Mouse (Mus musculus) retina, adult 2 months (tissue): ENCODE results near the gene Fer.

Experiments
- DNase-seq: peaks from one replicate; pipeline ENCODE4 v3.0.0-alpha.2; 2012; ENCODE audit warnings: low read depth, low spot score

Fer gene

GRCm38 (mm10) chr17:63974253-63974652 is 111.4 kb downstream of the Fer start:
- DNase-seq: no peak

GRCm38 (mm10) chr17:63978794-63979571 is 116.1 kb downstream of the Fer start:
- DNase-seq: no peak

GRCm38 (mm10) chr17:63980167-63980566 is 117.3 kb downstream of the Fer start:
- no peak for DNase-seq

GRCm38 (mm10) chr17:63988710-63989109 is 125.8 kb downstream of the Fer start:
- no peak for DNase-seq

GRCm38 (mm10) chr17:63991160-63991559 is 128.3 kb downstream of the Fer start:
- no peak for DNase-seq

GRCm38 (mm10) chr17:63995921-63996320 is 133.1 kb downstream of the Fer start:
- no peak for DNase-seq

- no peak for DNase-seq
These were observed 134.8 kb downstream of the Fer start for GRCm38 (mm10) chr17:63997643-63998042.

GRCm38 (mm10) chr17:64003444-64003843 is 140.6 kb downstream of the Fer start:
- DNase-seq: no peak

- DNase-seq: no peak
These were observed 142.8 kb downstream of the Fer start for GRCm38 (mm10) chr17:64005575-64006249.

- no peak for DNase-seq
These were observed 153.7 kb downstream of the Fer start for GRCm38 (mm10) chr17:64016606-64017005.

GRCm38 (mm10) chr17:64018240-64018639 is 155.4 kb downstream of the Fer start:
- no peak for DNase-seq

- DNase-seq: no peak
These were observed 156.0 kb downstream of the Fer start for GRCm38 (mm10) chr17:64018870-64019269.

- DNase-seq: no peak
These were observed 156.8 kb downstream of the Fer start for GRCm38 (mm10) chr17:64019646-64020045.

- no peak for DNase-seq
These were observed 163.6 kb downstream of the Fer start for GRCm38 (mm10) chr17:64026485-64026884.

GRCm38 (mm10) chr17:64041771-64042170 is 178.9 kb downstream of the Fer start:
- no peak for DNase-seq

- DNase-seq: no peak
These were observed 182.5 kb downstream of the Fer start for GRCm38 (mm10) chr17:64045326-64045725.

GRCm38 (mm10) chr17:64046557-64046956 is 183.7 kb downstream of the Fer start:
- no peak for DNase-seq

- DNase-seq: no peak
These were observed 188.0 kb downstream of the Fer start for GRCm38 (mm10) chr17:64050911-64051310.

GRCm38 (mm10) chr17:64053636-64054035 is 190.8 kb downstream of the Fer start:
- DNase-seq: no peak

- no peak for DNase-seq
These were observed 197.7 kb downstream of the Fer start for GRCm38 (mm10) chr17:64060529-64060928.

GRCm38 (mm10) chr17:64065243-64065642 is 202.4 kb downstream of the Fer start:
- no peak for DNase-seq

- DNase-seq: no peak
These were observed 214.5 kb downstream of the Fer start for GRCm38 (mm10) chr17:64077392-64077791.

- no peak for DNase-seq
These were observed 221.9 kb downstream of the Fer start for GRCm38 (mm10) chr17:64084751-64085150.
